Mouse (Mus musculus): ENCODE results near the gene Cd300a. TPM values are rescaled to one million over a fixed set of nuclear protein-coding genes. Genes with fewer than 3 reads are reported as not detected.

The Cd300a gene
- polyA plus RNA-seq, 1 experiment from 2014 or later = 1.0 TPM

GRCm38 (mm10) chr11:114873022-114873817 lies 16.6 kb upstream of the Cd300a start:
- no peaks in the 10 kb centered on the region for H3K27me3 ChIP-seq (ENCODE audit: control insufficient read depth, insufficient read depth, low read length)
- H3K27ac ChIP-seq (ENCODE audit: low read depth, low read length) = peak overlapping the region; percentile 58; the same call in 1 of the 2 replicates
- DNase-seq (ENCODE audit: low spot score) (peak; percentile 50), ATAC-seq (ENCODE audit: low FRiP score) (peak; percentile 53; the same call in 1 of the 2 replicates)
- no peaks in the 10 kb centered on the region for H3K9me3 ChIP-seq (ENCODE audit: control insufficient read depth, low read length)
- WGBS = 15% methylated on average over 6 of the region's 6 CpGs
- peaks cover 13% of the 10 kb centered on the region for H3K4me1 ChIP-seq (replicated peaks; ENCODE audit: control insufficient read depth, insufficient read depth, low read length)
- no peaks in the 10 kb centered on the region for H3K36me3 ChIP-seq (ENCODE audit: control insufficient read depth, insufficient read depth, low read length)
- no peak overlapping the region for H3K4me3 ChIP-seq (ENCODE audit: low read depth, low read length)
- H3K9ac ChIP-seq (ENCODE audit: low read depth, low read length) = no peak overlapping the region
- no peak overlapping the region for H3K4me2 ChIP-seq (replicated peaks; ENCODE audit: low read depth, low read length)

DNA sequence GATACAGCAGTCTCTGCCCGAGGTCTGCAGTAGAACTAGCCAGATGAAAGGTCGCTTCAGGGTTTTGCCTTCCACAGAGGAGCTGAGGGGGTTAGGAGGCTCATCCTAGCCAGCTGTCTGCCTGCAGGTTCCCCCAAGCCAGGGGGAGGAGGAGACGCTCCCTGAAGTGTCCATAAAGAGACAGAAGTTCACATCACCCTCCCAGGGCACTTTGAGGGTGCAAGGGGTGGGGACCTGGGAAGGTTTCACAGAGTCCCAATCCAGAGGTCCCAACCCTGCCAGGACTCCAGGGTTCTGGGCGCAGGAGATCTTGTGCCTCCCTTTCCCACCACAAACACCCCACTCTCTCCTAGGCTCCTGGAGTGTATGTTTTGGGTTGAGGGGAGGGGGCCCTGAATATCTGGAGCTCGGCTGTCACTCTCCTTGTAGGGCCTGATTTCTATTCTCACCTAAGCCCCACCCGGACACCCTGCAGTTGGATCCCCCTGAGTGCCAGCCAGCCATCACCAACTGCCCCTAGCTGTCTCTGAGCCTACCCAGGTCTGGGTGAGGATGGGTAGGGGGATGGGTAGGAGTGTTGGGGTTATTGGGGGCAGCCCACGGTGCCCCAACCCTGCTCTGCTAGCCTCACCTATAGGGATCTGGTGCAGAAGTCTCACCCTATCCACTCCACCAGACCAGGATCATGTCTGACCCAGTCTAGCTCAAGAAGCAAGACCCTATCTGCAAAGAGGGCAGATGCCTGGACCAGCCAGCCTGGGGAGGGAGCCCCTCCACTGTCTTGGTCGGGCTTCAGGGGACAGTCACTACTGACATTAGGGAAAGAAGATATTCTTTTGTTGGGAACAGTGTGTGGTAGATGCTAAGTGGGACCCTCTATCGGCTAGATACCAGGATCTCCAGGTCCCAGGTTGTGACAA lies 15.4 kb upstream of the Cd300a start:
- Histone ChIP-seq H3K27ac (ENCODE audit: low read depth, low read length) (no peak overlapping the region), H3K27me3 (ENCODE audit: control insufficient read depth, insufficient read depth, low read length) (no peaks in the 10 kb centered on the region), H3K4me2 (replicated peaks; ENCODE audit: low read depth, low read length) (no peak overlapping the region), H3K9me3 (ENCODE audit: control insufficient read depth, low read length) (no peaks in the 10 kb centered on the region), H3K4me1 (replicated peaks; ENCODE audit: control insufficient read depth, insufficient read depth, low read length) (peaks cover 13% of the 10 kb centered on the region), H3K9ac (ENCODE audit: low read depth, low read length) (no peak overlapping the region), H3K4me3 (ENCODE audit: low read depth, low read length) (no peak overlapping the region), H3K36me3 (ENCODE audit: control insufficient read depth, insufficient read depth, low read length) (no peaks in the 10 kb centered on the region)
- no peak for ATAC-seq (ENCODE audit: low FRiP score)
- peak; percentile 6 for DNase-seq (ENCODE audit: low spot score)
- whole genome bisulfite sequencing = 49% methylated on average over 9 of the region's 9 CpGs

DNA sequence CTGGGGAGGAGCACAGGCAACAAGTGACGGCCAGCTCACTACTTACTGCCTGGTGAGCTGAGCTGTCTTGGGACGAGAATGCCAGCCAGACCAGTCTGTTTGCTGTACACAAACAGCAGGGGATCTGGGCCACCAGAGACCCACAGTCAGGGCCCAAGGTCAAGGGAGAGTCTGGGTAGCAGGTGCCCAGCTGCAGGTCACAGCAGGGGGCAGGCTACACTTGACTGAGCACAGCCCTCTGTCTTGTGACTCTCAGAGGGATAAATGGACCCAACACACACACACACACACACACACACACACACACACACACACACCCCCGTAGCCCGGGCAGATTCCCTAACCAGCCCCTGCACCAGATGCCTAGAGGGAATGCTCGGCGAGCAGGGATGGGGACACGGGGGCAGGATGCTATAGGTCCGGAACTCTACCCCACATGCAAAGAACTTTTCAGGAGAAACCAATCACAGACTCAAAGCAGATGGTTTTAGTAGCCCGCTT lies 14.5 kb upstream of the Cd300a start:
- Histone ChIP-seq H3K4me2 (replicated peaks; ENCODE audit: low read depth, low read length) (no peak overlapping the region), H3K4me1 (replicated peaks; ENCODE audit: control insufficient read depth, insufficient read depth, low read length) (peaks cover 13% of the 10 kb centered on the region), H3K9me3 (ENCODE audit: control insufficient read depth, low read length) (no peaks in the 10 kb centered on the region), H3K9ac (ENCODE audit: low read depth, low read length) (no peak overlapping the region), H3K27ac (ENCODE audit: low read depth, low read length) (no peak overlapping the region), H3K4me3 (ENCODE audit: low read depth, low read length) (no peak overlapping the region), H3K36me3 (ENCODE audit: control insufficient read depth, insufficient read depth, low read length) (no peaks in the 10 kb centered on the region), H3K27me3 (ENCODE audit: control insufficient read depth, insufficient read depth, low read length) (no peaks in the 10 kb centered on the region)
- WGBS = 11% methylated on average over 9 of the region's 9 CpGs
- no peak for ATAC-seq (ENCODE audit: low FRiP score)
- DNase-seq (ENCODE audit: low spot score) = peak; percentile 34

DNA sequence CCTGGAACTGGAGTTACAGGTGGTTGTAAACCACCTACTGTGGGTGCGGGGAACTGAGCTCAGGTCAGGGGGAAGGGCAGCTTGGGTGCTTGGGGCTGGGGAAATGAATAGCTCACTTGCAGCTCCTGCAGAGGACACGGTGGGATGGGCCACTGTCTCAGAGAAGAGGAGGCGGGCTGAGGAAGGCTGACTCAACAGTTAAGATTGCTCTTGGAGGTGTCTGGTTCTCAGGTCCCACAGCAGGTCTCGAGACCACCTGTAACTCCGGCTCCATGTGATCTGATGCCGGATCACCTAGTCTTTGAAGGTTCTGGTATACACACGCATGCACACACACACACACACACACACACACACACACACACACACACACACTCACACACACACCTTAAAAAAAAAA lies 13.7 kb upstream of the Cd300a start:
- DNase-seq (ENCODE audit: low spot score) (no peak), ATAC-seq (ENCODE audit: low FRiP score) (no peak)
- Histone ChIP-seq H3K4me3 (ENCODE audit: low read depth, low read length) (no peak overlapping the region), H3K36me3 (ENCODE audit: control insufficient read depth, insufficient read depth, low read length) (no peaks in the 10 kb centered on the region), H3K27me3 (ENCODE audit: control insufficient read depth, insufficient read depth, low read length) (no peaks in the 10 kb centered on the region), H3K4me1 (replicated peaks; ENCODE audit: control insufficient read depth, insufficient read depth, low read length) (peaks cover 13% of the 10 kb centered on the region), H3K4me2 (replicated peaks; ENCODE audit: low read depth, low read length) (no peak overlapping the region), H3K9ac (ENCODE audit: low read depth, low read length) (no peak overlapping the region), H3K9me3 (ENCODE audit: control insufficient read depth, low read length) (no peaks in the 10 kb centered on the region), H3K27ac (ENCODE audit: low read depth, low read length) (no peak overlapping the region)
- WGBS = 40% methylated on average over 7 of the region's 7 CpGs

DNA sequence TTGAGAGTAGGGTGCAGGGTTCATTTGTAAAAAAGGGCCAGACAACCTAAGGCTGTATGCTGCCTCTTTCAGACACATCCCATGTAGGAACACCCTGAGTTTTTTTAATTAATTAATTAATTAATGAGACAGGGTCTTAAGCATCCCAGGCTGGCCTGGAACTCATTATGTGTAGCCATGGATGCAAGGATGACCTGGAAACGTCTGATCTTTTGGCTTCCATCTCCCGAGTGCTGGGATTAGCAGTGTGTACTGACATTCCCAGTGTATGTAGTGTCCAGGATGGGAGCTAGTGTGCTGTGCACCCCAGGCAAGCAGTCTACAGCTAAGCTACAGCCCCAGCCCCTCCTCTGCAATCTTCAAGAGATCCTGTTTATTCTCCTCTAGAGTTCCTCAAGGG lies 13.2 kb upstream of the Cd300a start:
- H3K9me3 ChIP-seq (ENCODE audit: control insufficient read depth, low read length) = no peaks in the 10 kb centered on the region
- ATAC-seq (ENCODE audit: low FRiP score) (no peak), DNase-seq (ENCODE audit: low spot score) (peak; percentile 5)
- no peak overlapping the region for H3K27ac ChIP-seq (ENCODE audit: low read depth, low read length)
- no peak overlapping the region for H3K9ac ChIP-seq (ENCODE audit: low read depth, low read length)
- H3K4me2 ChIP-seq (replicated peaks; ENCODE audit: low read depth, low read length) = no peak overlapping the region
- H3K4me1 ChIP-seq (replicated peaks; ENCODE audit: control insufficient read depth, insufficient read depth, low read length) = peaks cover 13% of the 10 kb centered on the region
- H3K36me3 ChIP-seq (ENCODE audit: control insufficient read depth, insufficient read depth, low read length) = no peaks in the 10 kb centered on the region
- H3K27me3 ChIP-seq (ENCODE audit: control insufficient read depth, insufficient read depth, low read length) = no peaks in the 10 kb centered on the region
- H3K4me3 ChIP-seq (ENCODE audit: low read depth, low read length) = no peak overlapping the region
- WGBS = 49% methylated on average over 2 of the region's 2 CpGs

DNA sequence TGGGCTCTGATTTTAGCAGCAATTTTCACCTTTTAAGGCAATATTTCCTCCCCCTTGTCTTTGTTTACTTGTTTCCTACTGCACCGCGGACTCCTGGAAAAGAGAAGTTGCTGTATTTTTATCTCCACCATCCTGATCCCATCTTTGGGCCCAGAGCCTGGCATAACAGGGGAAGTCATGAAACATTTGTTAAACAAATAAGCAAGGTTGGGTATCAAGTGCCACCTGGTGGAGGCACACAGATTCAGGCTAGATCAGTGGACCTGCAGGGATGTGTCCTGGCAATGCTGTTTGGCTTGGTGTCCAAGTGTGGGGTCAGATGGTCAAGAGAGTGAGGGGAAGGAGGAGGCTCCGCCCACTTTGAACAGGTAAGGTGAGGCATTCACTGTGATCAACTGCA lies 12.7 kb upstream of the Cd300a start:
- H3K9me3 ChIP-seq (ENCODE audit: control insufficient read depth, low read length) = no peaks in the 10 kb centered on the region
- no peak overlapping the region for H3K9ac ChIP-seq (ENCODE audit: low read depth, low read length)
- no peaks in the 10 kb centered on the region for H3K36me3 ChIP-seq (ENCODE audit: control insufficient read depth, insufficient read depth, low read length)
- DNase-seq (ENCODE audit: low spot score) (peak; percentile 40), ATAC-seq (ENCODE audit: low FRiP score) (no peak)
- no peak overlapping the region for H3K27ac ChIP-seq (ENCODE audit: low read depth, low read length)
- H3K27me3 ChIP-seq (ENCODE audit: control insufficient read depth, insufficient read depth, low read length) = no peaks in the 10 kb centered on the region
- no peak overlapping the region for H3K4me3 ChIP-seq (ENCODE audit: low read depth, low read length)
- 64% methylated on average over 3 of the region's 3 CpGs for WGBS
- H3K4me1 ChIP-seq (replicated peaks; ENCODE audit: control insufficient read depth, insufficient read depth, low read length) = peaks cover 13% of the 10 kb centered on the region
- no peak overlapping the region for H3K4me2 ChIP-seq (replicated peaks; ENCODE audit: low read depth, low read length)

DNA sequence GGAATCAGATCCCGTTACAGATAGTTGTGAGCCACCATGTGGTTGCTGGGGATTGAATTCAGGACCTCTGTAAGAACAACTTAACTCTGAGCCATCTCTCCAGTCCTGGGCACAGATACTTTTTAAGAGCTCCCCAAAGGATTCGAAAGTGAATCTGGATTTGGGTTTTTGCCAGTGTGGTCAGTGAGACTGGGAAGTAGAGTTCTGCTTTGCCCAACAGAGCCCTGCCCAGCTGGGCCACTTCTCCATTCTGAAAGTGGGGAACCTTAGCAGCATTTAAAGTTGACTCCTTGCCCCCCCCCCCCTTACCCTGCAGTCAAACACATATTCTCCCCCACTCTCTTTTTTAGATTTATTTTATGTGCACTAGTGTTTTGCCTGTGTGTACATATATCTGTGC lies 10.2 kb upstream of the Cd300a start:
- no peak for ATAC-seq (ENCODE audit: low FRiP score)
- no peaks in the 10 kb centered on the region for H3K36me3 ChIP-seq (ENCODE audit: control insufficient read depth, insufficient read depth, low read length)
- H3K27ac ChIP-seq (ENCODE audit: low read depth, low read length) = no peak overlapping the region
- H3K27me3 ChIP-seq (ENCODE audit: control insufficient read depth, insufficient read depth, low read length) = no peaks in the 10 kb centered on the region
- DNase-seq (ENCODE audit: low spot score) = no peak
- no peaks in the 10 kb centered on the region for H3K4me1 ChIP-seq (replicated peaks; ENCODE audit: control insufficient read depth, insufficient read depth, low read length)
- no peak overlapping the region for H3K4me3 ChIP-seq (ENCODE audit: low read depth, low read length)
- WGBS = 81% methylated on average over 2 of the region's 2 CpGs
- H3K9me3 ChIP-seq (ENCODE audit: control insufficient read depth, low read length) = no peaks in the 10 kb centered on the region
- H3K9ac ChIP-seq (ENCODE audit: low read depth, low read length) = no peak overlapping the region
- no peak overlapping the region for H3K4me2 ChIP-seq (replicated peaks; ENCODE audit: low read depth, low read length)

- Histone ChIP-seq H3K4me2 (replicated peaks; ENCODE audit: low read depth, low read length) (no peak overlapping the region), H3K4me1 (replicated peaks; ENCODE audit: control insufficient read depth, insufficient read depth, low read length) (no peaks in the 10 kb centered on the region), H3K27me3 (ENCODE audit: control insufficient read depth, insufficient read depth, low read length) (no peaks in the 10 kb centered on the region), H3K9ac (ENCODE audit: low read depth, low read length) (no peak overlapping the region), H3K36me3 (ENCODE audit: control insufficient read depth, insufficient read depth, low read length) (no peaks in the 10 kb centered on the region), H3K27ac (ENCODE audit: low read depth, low read length) (no peak overlapping the region), H3K9me3 (ENCODE audit: control insufficient read depth, low read length) (no peaks in the 10 kb centered on the region), H3K4me3 (ENCODE audit: low read depth, low read length) (no peak overlapping the region)
- ATAC-seq (ENCODE audit: low FRiP score) (no peak), DNase-seq (ENCODE audit: low spot score) (no peak)
Measured at GRCm38 (mm10) chr11:114880185-114880584, 9.7 kb upstream of the Cd300a start.
